Mouse (Mus musculus) limb, embryonic 15.5 days (tissue): ENCODE measurements around the gene Kazn. TPM values are rescaled to one million over a fixed set of nuclear protein-coding genes. Genes with fewer than 3 reads are reported as not detected.

ENCODE experiments used
- ATAC-seq: fragments of 200-750 bp; cut with Nextera tagmentation; 2 replicates; pipeline ENCODE4 v1.8.0; 2017; ENCODE audit warnings: low read depth, moderate TSS enrichment; ENCODE audit not compliant: insufficient number of reproducible peaks, low FRiP score, low TSS enrichment
- H3K27ac ChIP-seq: fragments of 300-500 bp; sonication (generic); 2 replicates; pipeline ENCODE4 v1.5.1; 2015; ENCODE audit warnings: moderate library complexity, mild to moderate bottlenecking, inconsistent platforms
- H3K27me3 ChIP-seq: fragments of 300-500 bp; sonication (generic); 2 replicates; pipeline ENCODE4 v1.6.1; 2015; ENCODE audit warnings: inconsistent platforms
- H3K36me3 ChIP-seq: fragments of 300-500 bp; sonication (generic); 2 replicates; pipeline ENCODE4 v1.6.1; 2015; ENCODE audit warnings: inconsistent platforms
- H3K4me1 ChIP-seq: fragments of 300-500 bp; sonication (generic); 2 replicates; pipeline ENCODE4 v1.6.1; 2015; ENCODE audit warnings: inconsistent platforms
- H3K4me2 ChIP-seq: fragments of 300-500 bp; sonication (generic); 2 replicates; pipeline ENCODE4 v1.6.1; 2015; ENCODE audit warnings: mild to moderate bottlenecking, inconsistent platforms
- H3K4me3 ChIP-seq: fragments of 300-500 bp; sonication (generic); 2 replicates; pipeline ENCODE4 v1.5.1; 2015; ENCODE audit warnings: mild to moderate bottlenecking, inconsistent platforms
- H3K9ac ChIP-seq: fragments of 300-500 bp; sonication (generic); 2 replicates; pipeline ENCODE4 v1.6.1; 2015; ENCODE audit warnings: inconsistent platforms
- H3K9me3 ChIP-seq: fragments of 300-500 bp; sonication (generic); 2 replicates; pipeline ENCODE4 v1.6.1; 2016; ENCODE audit warnings: inconsistent platforms
- WGBS: fragments of 180-500 bp; shearing (Covaris S2); methylation state at CpG from one replicate; pipeline ENCODE4 v1.1.7; 2015; 5-methylcytosine and 5-hydroxymethylcytosine counted together
- polyA plus RNA-seq: library from polyadenylated mRNA; unstranded; fragments of >200 nt; fragmentation: Nextera tagmentation; extraction: Ambion mirVana; gene quantifications from 2 replicates; pipeline ENCODE4 v1.2.1, GENCODE M21; 2015

Gene Kazn
- polyA plus RNA-seq, 1 experiment from 2014 or later, result 15.2 TPM

DNA sequence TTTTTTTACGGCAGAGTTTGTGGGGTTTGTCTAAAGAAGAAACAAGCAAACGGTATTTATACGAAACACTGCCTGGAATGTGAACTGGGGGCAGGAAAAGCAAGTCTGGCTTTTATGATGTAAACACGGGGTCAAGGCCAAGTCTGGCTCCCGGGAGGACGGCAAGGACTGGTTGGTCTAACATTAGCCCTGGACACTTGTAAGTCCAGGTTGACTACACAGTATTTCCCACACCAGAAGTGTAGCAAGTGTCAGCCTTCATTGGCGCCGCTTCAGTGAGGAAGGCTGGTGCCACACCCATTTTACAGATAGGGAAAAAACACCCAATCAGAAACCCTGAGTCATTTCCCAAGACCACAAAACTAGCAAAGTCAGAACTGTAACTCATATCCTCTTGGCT is 173.9 kb downstream of the Kazn start:
- WGBS, result 36% methylated on average over 8 of the region's 8 CpGs
- Histone ChIP-seq H3K4me1 (peaks cover 33% of the 10 kb centered on the region), H3K4me2 (no peak overlapping the region), H3K4me3 (no peak overlapping the region), H3K36me3 (no peaks in the 10 kb centered on the region), H3K27me3 (no peaks in the 10 kb centered on the region; the same call in 1 of the 2 replicates), H3K9ac (no peak overlapping the region), H3K27ac (peak overlapping the region; percentile 57), H3K9me3 (no peaks in the 10 kb centered on the region)
- no peak for ATAC-seq

- no peaks in the 10 kb centered on the region; the same call in 1 of the 2 replicates for H3K27me3 ChIP-seq
- H3K9me3 ChIP-seq, result no peaks in the 10 kb centered on the region
- H3K4me3 ChIP-seq, result no peak overlapping the region
- peaks cover 36% of the 10 kb centered on the region for H3K4me1 ChIP-seq
- H3K36me3 ChIP-seq, result no peaks in the 10 kb centered on the region
- no peak overlapping the region; the same call in 1 of the 2 replicates for H3K27ac ChIP-seq
- 79% methylated on average over 11 of the region's 11 CpGs for WGBS
- ATAC-seq, result no peak
- no peak overlapping the region for H3K9ac ChIP-seq
- H3K4me2 ChIP-seq, result no peak overlapping the region
Measured at GRCm38 (mm10) chr4:142064582-142065228, 174.5 kb downstream of the Kazn start.

DNA sequence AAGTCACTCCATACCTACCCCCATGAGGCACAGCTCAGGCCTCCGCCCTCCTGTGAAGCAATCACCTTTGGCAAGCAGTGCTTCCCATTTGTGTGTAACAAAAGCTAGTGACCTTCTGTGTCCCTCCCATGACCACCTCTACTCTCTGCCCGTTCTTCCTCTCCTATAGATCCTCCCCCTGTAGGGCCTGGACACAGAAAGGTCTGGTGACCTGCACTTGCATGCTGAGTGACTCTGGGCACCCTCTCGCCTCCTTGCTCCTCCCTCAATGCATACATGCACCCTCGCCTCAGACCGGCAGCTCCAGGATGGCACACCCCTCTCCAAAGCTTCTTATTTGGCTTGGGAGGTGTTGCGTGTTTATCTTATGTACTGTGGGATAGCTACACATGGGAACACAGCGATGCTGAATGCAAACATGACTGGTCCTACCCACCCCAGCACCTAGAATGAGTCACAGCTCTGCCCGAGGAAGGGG is 176.1 kb downstream of the Kazn start:
- ATAC-seq, result no peak
- no peaks in the 10 kb centered on the region for H3K27me3 ChIP-seq
- WGBS, result 90% methylated on average over 8 of the region's 8 CpGs
- H3K4me1 ChIP-seq, result peaks cover 38% of the 10 kb centered on the region
- no peak overlapping the region for H3K4me2 ChIP-seq
- no peak overlapping the region for H3K9ac ChIP-seq
- H3K36me3 ChIP-seq, result no peaks in the 10 kb centered on the region
- no peak overlapping the region for H3K27ac ChIP-seq
- H3K9me3 ChIP-seq, result no peaks in the 10 kb centered on the region
- H3K4me3 ChIP-seq, result no peak overlapping the region

- Histone ChIP-seq H3K36me3 (no peaks in the 10 kb centered on the region), H3K4me3 (no peak overlapping the region), H3K4me1 (peaks cover 46% of the 10 kb centered on the region), H3K9me3 (no peaks in the 10 kb centered on the region), H3K4me2 (no peak overlapping the region), H3K9ac (no peak overlapping the region), H3K27me3 (no peaks in the 10 kb centered on the region), H3K27ac (no peak overlapping the region)
- no peak for ATAC-seq
- WGBS, result 70% methylated on average over 23 of the region's 23 CpGs
Measured at GRCm38 (mm10) chr4:142061485-142062240, 177.5 kb downstream of the Kazn start.

DNA sequence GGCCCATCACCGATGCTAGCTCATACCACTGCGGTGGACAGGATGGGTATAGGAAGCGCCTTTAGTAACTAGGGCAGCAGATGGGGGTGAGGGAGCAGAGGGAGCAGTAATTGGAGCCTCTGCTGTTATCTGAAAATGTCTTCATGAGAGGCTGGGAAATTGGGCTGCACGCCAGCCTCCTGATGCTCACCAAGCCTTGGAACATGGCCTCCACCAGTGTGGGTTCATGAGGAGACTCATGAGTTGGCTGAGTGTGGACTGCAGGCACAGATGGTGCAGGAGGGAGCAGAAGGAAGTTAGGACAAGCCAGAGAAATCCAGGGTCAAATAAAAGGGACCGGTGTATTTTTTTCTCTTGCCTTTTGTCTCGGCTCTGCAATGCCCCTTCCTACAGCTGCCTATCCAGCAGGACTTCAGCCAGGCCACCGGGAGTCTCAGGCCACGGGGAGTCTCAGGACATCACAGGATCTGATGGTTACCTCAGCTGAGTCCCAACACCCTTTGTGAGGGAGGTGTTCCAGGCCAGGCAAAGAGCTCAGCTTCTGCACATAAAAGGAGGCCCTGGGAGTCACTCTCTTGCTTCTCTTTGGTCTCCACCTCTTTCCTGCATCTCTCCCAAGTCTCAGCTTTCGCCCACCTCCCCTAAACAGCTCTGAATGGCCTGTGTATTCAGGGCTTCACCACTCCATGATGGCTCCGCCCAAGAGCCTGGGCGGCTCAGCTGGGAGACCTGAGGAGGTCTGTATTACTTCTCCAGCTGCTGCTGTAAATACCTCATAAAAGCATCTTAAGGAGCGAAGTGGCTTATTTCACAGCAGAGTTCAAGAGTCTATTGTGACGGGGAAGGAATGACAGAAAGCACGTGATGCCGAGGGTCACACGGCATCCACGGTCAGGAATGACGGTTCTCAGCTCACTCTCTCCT is 178.5 kb downstream of the Kazn start:
- Histone ChIP-seq H3K27ac (no peak overlapping the region), H3K27me3 (no peaks in the 10 kb centered on the region), H3K9ac (no peak overlapping the region), H3K4me3 (no peak overlapping the region), H3K4me2 (no peak overlapping the region), H3K4me1 (peaks cover 38% of the 10 kb centered on the region), H3K36me3 (no peaks in the 10 kb centered on the region), H3K9me3 (no peaks in the 10 kb centered on the region)
- WGBS, result 36% methylated on average over 18 of the region's 18 CpGs
- no peak; the same call in 1 of the 2 replicates for ATAC-seq

- WGBS, result 83% methylated on average over 8 of the region's 8 CpGs
- Histone ChIP-seq H3K9ac (no peak overlapping the region), H3K4me3 (no peak overlapping the region), H3K4me2 (no peak overlapping the region), H3K27me3 (no peaks in the 10 kb centered on the region), H3K27ac (no peak overlapping the region; the same call in 1 of the 2 replicates), H3K4me1 (peaks cover 29% of the 10 kb centered on the region), H3K36me3 (no peaks in the 10 kb centered on the region), H3K9me3 (no peaks in the 10 kb centered on the region)
- ATAC-seq, result no peak
Measured at GRCm38 (mm10) chr4:142059841-142060193, 179.4 kb downstream of the Kazn start.

DNA sequence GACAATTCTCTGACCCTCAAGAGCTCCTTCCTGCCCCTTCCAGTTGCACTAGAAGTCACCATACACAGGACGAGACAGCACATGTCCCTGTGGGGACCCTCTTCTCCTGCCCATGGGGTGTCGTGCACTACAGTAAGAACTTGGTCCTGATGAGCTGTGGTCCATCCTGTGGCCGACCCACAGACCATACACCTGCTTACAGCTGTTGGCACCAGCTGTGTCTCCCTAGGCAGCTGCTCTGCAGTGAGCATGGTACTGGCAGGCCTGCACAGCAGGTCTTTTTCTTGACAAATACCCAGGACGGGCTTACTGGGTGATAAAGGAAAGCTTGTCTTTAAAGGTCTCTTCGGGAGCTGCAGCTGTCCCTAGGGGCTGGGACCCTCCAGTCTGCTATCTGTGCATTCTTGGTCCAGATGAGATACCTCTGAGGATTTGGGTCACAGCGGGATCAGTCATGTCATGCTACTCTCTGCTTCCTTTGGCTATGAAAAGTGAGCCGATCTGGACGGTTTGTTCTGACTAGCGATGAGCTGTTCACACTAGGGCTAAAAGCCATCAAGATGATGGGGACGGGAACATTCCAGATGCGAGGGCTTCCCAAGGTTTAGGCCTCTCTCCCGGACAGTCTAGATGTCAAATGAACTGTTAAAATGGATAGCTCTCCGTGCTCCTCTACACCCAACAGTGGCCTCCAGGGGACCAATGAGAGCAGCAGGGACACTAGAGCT is 179.9 kb downstream of the Kazn start:
- H3K4me1 ChIP-seq, result peaks cover 29% of the 10 kb centered on the region
- H3K9me3 ChIP-seq, result no peaks in the 10 kb centered on the region
- H3K36me3 ChIP-seq, result no peaks in the 10 kb centered on the region
- H3K4me3 ChIP-seq, result no peak overlapping the region
- WGBS, result 79% methylated on average over 13 of the region's 13 CpGs
- no peaks in the 10 kb centered on the region for H3K27me3 ChIP-seq
- H3K27ac ChIP-seq, result no peak overlapping the region
- H3K4me2 ChIP-seq, result no peak overlapping the region
- ATAC-seq, result no peak
- H3K9ac ChIP-seq, result no peak overlapping the region

DNA sequence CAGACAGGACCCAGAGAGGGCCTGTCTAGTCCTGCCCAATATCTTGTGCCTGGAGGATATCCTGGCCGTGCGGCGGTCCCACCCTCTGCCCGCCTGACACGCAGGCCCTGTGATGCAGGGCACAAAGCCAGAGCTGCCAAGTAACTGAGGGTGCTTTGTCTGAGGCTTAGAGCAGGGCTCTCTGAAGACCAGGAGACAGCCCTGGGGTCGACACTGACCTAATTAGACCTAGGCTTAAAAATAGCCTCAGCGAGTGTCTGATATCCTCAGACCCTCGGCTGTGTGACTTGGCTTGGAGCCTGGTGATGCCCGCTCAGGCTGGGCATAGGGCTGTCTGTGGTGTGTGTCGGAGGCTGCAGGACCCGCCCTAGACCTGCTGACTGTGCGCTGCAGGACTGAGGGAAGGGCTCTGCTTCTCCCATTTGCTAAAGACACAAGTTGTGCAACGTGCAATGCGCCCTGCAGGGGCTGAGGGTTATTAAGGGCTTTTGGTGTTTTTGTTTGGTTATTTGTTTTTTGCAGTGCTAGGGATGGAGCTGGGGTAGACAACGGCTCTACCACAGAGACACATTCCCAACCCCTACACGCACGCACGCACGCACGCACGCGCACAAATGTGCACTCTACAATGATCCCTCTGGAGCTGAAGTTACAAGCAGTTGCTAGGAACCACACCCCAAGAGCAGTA is 181.5 kb downstream of the Kazn start:
- WGBS, result 70% methylated on average over 22 of the region's 22 CpGs
- no peak for ATAC-seq
- H3K4me2 ChIP-seq, result no peak overlapping the region

GRCm38 (mm10) chr4:142055600-142055999 is 183.6 kb downstream of the Kazn start:
- H3K27me3 ChIP-seq, result no peaks in the 10 kb centered on the region
- 73% methylated on average over 8 of the region's 8 CpGs for WGBS

More for the DNA sequence above, 181.5 kb downstream of the Kazn start:
- Histone ChIP-seq H3K4me1 (peaks cover 37% of the 10 kb centered on the region), H3K4me3 (no peak overlapping the region), H3K27ac (peak overlapping the region; percentile 54; the same call in 1 of the 2 replicates), H3K36me3 (no peaks in the 10 kb centered on the region), H3K9me3 (no peaks in the 10 kb centered on the region), H3K27me3 (no peaks in the 10 kb centered on the region), H3K9ac (no peak overlapping the region)

GRCm38 (mm10) chr4:142054580-142054979 is 184.6 kb downstream of the Kazn start:
- Histone ChIP-seq H3K9ac (no peak overlapping the region), H3K4me1 (peaks cover 25% of the 10 kb centered on the region), H3K27ac (no peak overlapping the region), H3K27me3 (no peaks in the 10 kb centered on the region), H3K4me3 (no peak overlapping the region), H3K36me3 (no peaks in the 10 kb centered on the region), H3K4me2 (no peak overlapping the region), H3K9me3 (no peaks in the 10 kb centered on the region)
- ATAC-seq, result no peak
- 82% methylated on average over 11 of the region's 11 CpGs for WGBS

More at GRCm38 (mm10) chr4:142055600-142055999, 183.6 kb downstream of the Kazn start:
- no peak for ATAC-seq
- H3K27ac ChIP-seq, result no peak overlapping the region
- no peak overlapping the region for H3K9ac ChIP-seq
- no peak overlapping the region for H3K4me2 ChIP-seq
- H3K4me1 ChIP-seq, result peaks cover 33% of the 10 kb centered on the region
- H3K4me3 ChIP-seq, result no peak overlapping the region
- H3K36me3 ChIP-seq, result no peaks in the 10 kb centered on the region
- no peaks in the 10 kb centered on the region for H3K9me3 ChIP-seq
